Mouse (Mus musculus) olfactory bulb, adult 2 months (tissue): ENCODE data around the gene Ttll8. TPM values are rescaled to one million over a fixed set of nuclear protein-coding genes. Genes with fewer than 3 reads are reported as not detected.

Experiments
- H3K27ac ChIP-seq: fragments of 200-500 bp; 2 replicates; pipeline ENCODE4 v1.5.1; 2012; ENCODE audit warnings: low read depth, low read length; ENCODE audit not compliant: insufficient read depth
- H3K4me1 ChIP-seq: fragments of 200-500 bp; 2 replicates; pipeline ENCODE4 v1.6.1; 2012; ENCODE audit warnings: low read length; ENCODE audit not compliant: control insufficient read depth, insufficient read depth
- H3K4me3 ChIP-seq: fragments of 200-500 bp; 2 replicates; pipeline ENCODE4 v1.5.1; 2012; ENCODE audit warnings: mild to moderate bottlenecking, low read depth, low read length, moderate library complexity; ENCODE audit not compliant: insufficient read depth
- CTCF ChIP-seq: fragments of 200-500 bp; IDR thresholded peaks from 2 replicates; pipeline ENCODE4 v1.5.1; 2012; ENCODE audit warnings: low read depth, mild to moderate bottlenecking, low read length, moderate library complexity; ENCODE audit not compliant: insufficient read depth
- POLR2A ChIP-seq: fragments of 200-500 bp; IDR thresholded peaks from 2 replicates; pipeline ENCODE4 v1.6.1; 2012; ENCODE audit warnings: mild to moderate bottlenecking, low read depth, low read length, moderate library complexity; ENCODE audit not compliant: insufficient read depth
- WGBS: fragments of 180-500 bp; shearing (Covaris S2); methylation state at CpG from one replicate; pipeline ENCODE4 v1.1.7; 2018; 5-methylcytosine and 5-hydroxymethylcytosine counted together
- polyA plus RNA-seq: library from polyadenylated mRNA; stranded (reverse); fragments of >200 nt; gene quantifications from 2 replicates; pipeline ENCODE4 v1.2.4, GENCODE M21; 2012; ENCODE audit warnings: low replicate concordance; ENCODE audit not compliant: missing spikeins, insufficient read depth, insufficient read length

The Ttll8 gene
- polyA plus RNA-seq, 1 experiment, result not detected

DNA sequence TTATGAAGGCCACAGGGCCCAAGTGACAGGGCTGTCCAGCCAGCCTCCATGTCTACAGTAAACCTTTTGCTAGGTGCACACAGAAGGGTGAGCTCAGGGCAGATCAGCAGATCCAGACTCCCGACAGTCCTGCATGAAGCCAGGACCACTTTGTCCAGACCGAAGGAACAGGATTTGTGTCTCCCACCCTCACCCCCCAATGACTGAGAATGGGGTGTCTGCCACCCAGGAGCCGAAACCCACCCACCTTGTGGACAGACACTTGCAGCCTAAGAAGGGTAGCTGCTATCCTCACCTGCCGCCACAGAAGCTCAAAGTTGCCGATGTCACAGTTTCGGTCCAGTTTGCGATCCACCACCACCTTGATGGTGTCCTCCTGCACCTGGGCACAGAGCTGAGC, 39.2 kb downstream of the Ttll8 start:
- Histone ChIP-seq H3K4me3 (no peak overlapping the region), H3K4me1 (peaks cover 12% of the 10 kb centered on the region), H3K27ac (no peak overlapping the region)
- TF ChIP-seq POLR2A (no peak), CTCF (no peak)
- WGBS, result 97% methylated on average over 7 of the region's 7 CpGs

DNA sequence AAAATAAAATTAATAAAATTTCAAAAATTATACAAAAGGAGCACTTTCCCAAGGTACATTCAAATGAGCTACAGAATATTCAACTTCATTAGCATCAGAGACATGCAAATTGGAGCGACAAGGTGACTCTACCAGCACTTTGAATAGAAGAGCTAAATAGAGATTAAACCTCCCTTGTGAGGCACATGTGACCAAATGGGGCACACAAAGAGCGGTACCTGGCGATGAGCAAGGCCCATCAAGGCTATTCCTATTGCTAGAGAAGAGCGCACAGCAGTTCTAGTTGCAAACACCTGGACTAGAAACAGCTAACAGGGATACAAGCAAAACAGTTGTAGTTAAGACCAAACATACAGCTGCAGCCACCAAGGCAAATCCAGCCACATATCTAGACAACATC, 47.9 kb downstream of the Ttll8 start:
- H3K4me3 ChIP-seq, result no peak overlapping the region
- 85% methylated on average over 4 of the region's 4 CpGs for WGBS
- H3K27ac ChIP-seq, result no peak overlapping the region
- H3K4me1 ChIP-seq, result no peaks in the 10 kb centered on the region
- TF ChIP-seq CTCF, result no peak
- TF ChIP-seq POLR2A, result no peak

DNA sequence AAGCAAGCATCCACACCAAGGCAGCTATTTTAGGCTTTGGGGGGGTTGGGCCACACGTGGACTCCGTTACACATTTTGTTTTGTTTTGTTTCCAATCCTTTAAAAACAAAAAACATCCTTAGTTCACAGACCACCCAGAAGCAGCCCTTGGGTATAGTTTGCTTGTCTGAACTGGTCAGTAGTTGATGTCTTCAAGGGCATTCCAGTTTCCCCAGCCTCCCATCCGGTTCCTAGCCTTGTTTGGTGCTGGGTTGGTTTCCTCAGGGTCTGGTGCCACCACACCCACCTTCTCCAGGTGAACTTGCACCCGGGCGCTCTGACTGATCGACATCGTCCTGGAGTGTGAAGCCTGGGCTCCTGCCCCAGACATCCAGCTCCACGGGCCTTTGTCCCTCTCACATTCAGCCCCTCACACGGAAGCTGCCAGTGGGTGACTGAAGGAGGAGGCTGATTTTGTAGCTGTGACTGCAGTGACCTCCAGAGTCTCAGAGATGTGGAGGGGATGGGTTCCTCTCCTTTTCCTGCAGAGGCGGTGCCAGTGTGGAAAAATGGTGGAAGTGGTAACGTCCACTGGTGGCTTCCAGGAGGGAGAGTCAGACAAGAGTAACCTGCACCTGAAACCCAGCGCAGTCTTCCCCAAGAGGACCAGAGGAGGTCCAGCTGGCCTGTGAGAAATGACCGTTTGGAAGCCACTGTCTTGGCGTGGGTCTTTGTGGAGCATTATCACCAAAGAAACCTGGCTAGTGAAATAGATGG, 50.0 kb downstream of the Ttll8 start:
- TF ChIP-seq POLR2A (no peak), CTCF (no peak)
- H3K27ac ChIP-seq, result no peak overlapping the region
- 84% methylated on average over 14 of the region's 14 CpGs for WGBS
- no peaks in the 10 kb centered on the region for H3K4me1 ChIP-seq
- H3K4me3 ChIP-seq, result no peak overlapping the region

DNA sequence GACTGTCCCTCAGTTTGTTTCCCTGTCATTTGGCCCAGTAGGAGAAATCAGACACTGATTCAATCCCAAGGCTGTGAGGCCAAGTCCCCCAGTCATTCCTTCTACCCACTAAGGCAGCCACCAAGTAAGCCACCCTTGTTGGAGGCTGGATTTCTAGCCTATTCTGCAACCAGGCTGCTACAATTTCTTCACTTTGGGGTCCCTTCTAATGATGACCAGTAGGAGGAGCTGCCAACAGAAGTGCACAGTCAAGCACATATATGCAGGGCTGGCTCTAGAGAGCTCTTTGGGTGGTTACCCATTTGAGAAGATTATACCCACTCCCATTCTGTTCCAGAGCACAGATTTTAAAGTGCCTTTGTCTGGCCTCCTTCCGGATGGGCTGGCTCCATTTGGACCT, 51.1 kb downstream of the Ttll8 start:
- Histone ChIP-seq H3K4me1 (no peaks in the 10 kb centered on the region), H3K27ac (no peak overlapping the region), H3K4me3 (no peak overlapping the region)
- TF ChIP-seq POLR2A (no peak), CTCF (no peak)
- 93% methylated on average over 1 of the region's 1 CpGs for WGBS

DNA sequence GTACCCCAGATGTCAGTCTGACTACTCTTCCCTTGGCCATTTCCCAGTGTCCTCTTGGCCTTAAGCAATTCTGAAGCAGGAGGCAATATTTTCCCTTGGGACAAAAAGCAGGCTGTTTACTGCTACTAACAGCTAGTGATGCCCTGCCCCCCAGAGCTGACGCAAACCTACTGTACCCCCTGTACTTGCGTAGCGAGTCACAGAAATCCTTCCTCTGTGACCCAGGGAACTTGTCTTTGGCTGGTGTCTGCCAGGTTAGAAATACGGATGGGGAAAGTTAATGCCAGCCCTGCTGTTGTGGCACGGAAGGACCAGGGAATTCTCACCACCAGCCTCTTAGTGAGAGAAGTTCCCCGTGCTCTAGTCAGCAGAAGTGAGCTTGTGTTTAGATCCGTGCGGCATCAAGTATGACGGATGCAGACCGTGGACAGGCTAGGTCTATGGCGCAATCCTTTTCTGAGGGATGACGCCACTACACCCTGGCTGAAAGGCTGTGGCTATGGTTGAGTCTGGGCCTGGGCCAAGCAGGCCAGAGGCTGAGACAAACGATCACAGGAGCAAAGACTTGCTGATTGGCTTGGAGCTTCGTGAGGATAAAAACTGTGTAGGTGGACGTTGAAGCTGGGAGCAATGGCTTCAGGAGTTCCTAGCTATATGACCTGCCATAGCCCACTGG, 51.9 kb downstream of the Ttll8 start:
- Histone ChIP-seq H3K4me3 (no peak overlapping the region), H3K4me1 (no peaks in the 10 kb centered on the region), H3K27ac (no peak overlapping the region)
- 90% methylated on average over 15 of the region's 15 CpGs for WGBS
- TF ChIP-seq CTCF (no peak), POLR2A (no peak)

DNA sequence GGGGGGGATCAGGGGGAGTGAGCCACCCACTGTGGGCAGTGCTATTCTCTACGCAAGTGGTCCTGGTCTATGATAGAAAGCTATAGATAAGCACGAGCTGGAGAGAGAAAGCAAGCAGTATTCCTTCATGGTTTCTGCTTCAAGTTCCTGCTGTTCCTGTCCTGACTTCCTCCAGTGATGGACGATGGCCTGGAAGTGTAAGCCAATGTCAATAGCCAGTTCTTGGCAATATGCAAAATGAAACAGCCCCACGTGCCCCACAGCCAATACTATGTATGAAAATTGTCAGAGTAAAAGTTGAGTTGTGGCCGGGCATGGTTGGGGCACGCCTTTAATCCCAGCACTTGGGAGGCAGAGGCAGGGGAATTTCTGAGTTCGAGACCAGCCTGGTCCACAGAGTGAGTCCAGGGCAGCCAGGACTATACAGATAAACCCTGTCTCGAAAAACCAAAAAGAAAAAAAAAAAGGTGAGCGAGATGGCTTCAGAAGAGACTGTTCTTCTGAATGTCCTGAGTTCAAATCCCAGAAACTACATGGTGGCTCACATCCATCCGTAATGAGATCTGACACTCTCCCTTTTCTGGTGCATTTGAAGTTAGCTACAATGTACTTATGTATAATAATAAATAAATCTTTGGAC, 57.8 kb downstream of the Ttll8 start:
- TF ChIP-seq POLR2A (no peak), CTCF (no peak)
- 91% methylated on average over 10 of the region's 10 CpGs for WGBS

DNA sequence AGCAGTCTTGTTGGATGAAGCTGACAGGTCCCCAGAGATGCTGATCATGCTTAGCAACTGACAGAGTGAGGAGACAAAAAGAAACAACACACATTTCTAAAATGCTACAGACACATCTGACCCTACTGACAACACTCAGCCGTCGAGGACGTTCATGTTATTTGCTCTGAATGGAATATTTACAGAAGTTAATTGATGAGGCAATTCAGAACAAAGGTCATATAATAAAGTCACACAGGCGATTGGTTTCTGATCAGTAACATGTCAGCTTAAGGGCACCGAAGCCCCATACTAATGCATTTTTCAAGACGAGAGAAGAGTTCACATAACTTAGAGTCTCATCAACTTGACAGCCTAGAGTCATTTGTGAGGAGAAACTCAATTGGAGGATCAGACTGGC, 58.3 kb downstream of the Ttll8 start:
- TF ChIP-seq CTCF (no peak), POLR2A (no peak)
- Histone ChIP-seq H3K4me3 (no peak overlapping the region), H3K4me1 (peaks cover 5% of the 10 kb centered on the region), H3K27ac (no peak overlapping the region)
- WGBS, result 88% methylated on average over 6 of the region's 6 CpGs

More for the DNA sequence above, 57.8 kb downstream of the Ttll8 start:
- Histone ChIP-seq H3K4me1 (no peaks in the 10 kb centered on the region), H3K27ac (no peak overlapping the region), H3K4me3 (no peak overlapping the region)

DNA sequence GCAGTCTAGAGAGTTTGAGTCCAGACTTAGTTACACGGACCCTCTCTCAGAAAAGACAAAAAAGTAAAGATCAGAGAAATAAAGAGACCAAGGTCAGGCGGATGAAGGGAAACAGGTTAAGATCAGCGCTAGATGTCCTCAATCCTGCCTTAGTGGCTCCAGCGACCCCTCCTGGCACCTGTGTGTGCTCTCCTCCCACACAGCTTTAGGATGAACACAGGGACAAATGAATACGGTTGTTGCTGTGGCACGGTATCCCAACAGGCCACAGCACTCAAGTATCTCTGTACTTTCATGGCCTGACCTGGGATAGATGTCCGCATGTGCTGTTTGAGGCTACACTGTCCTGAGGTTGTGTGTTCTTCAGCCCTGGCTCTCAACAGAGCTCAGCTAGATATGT, 59.1 kb downstream of the Ttll8 start:
- 77% methylated on average over 7 of the region's 7 CpGs for WGBS
- H3K27ac ChIP-seq, result no peak overlapping the region
- peaks cover 11% of the 10 kb centered on the region for H3K4me1 ChIP-seq
- H3K4me3 ChIP-seq, result no peak overlapping the region
- TF ChIP-seq CTCF (no peak), POLR2A (no peak)

DNA sequence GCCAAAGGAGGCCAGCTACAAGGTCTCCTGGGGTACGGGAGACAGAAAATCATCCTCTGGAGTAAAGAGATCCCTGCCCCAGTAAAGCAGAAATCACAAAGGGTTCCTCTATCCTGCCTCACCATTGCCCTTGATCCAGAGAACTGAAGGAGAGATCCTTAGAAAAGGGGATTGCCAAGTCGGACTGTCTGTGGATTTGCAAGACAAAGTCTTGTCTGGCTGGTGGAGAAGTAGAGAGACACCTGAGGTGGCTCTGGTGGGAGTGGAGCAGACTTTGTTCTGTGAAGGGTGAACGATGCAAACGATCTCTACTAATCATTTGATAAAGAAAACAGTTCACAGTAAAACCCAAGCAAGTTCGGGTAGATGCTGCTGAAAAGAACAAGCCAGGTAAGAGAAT, 61.3 kb downstream of the Ttll8 start:
- TF ChIP-seq POLR2A (no peak), CTCF (no peak)
- 79% methylated on average over 5 of the region's 5 CpGs for WGBS
- no peak overlapping the region for H3K27ac ChIP-seq

DNA sequence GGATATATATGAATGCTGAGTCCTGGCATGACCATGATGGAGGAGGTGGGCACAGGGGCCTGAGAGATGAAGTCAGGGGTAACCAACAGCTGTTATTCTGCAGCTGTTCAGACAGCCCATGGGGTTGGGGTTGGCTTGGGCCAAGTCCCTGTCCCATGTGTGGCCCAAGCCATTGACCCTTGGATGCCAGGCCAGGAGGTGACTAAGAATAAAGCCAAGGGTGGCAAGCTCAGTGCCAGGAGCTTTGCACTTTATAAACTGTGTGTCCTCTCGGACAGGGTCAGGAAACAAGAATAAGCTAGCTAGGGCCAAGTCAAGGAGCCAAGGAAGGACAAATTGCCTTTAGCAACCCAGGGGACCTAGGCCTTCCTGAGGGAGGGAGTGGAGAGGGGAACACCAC, 62.0 kb downstream of the Ttll8 start:
- TF ChIP-seq POLR2A, result no peak
- no peak for TF ChIP-seq CTCF

More for the DNA sequence above, 61.3 kb downstream of the Ttll8 start:
- H3K4me1 ChIP-seq, result peaks cover 11% of the 10 kb centered on the region
- no peak overlapping the region for H3K4me3 ChIP-seq

More for the DNA sequence above, 62.0 kb downstream of the Ttll8 start:
- H3K4me3 ChIP-seq, result no peak overlapping the region
- WGBS, result 93% methylated on average over 1 of the region's 1 CpGs
- H3K27ac ChIP-seq, result no peak overlapping the region
- H3K4me1 ChIP-seq, result peaks cover 11% of the 10 kb centered on the region
